Mouse (Mus musculus): ENCODE measurements around the gene Cfl1. TPM values are rescaled to one million over a fixed set of nuclear protein-coding genes. Genes with fewer than 3 reads are reported as not detected.

Gene Cfl1
- polyA plus RNA-seq, 1 experiment from 2014 or later: 3,701 TPM

- no peaks in the 10 kb centered on the region for H3K9me3 ChIP-seq (ENCODE audit: control insufficient read depth, low read length)
- peak overlapping the region; percentile 23; the same call in 1 of the 2 replicates for H3K9ac ChIP-seq (replicated peaks; ENCODE audit: low read depth, low read length)
- peaks cover 36% of the 10 kb centered on the region for H3K4me1 ChIP-seq (replicated peaks; ENCODE audit: control insufficient read depth, insufficient read depth, low read length)
- 85% methylated on average over 12 of the region's 12 CpGs for WGBS
- no peak for ATAC-seq
- H3K27ac ChIP-seq (ENCODE audit: low read length): no peak overlapping the region
- 0 out of 2 replicates have a peak, but pooled peaks cover 2% of the 10 kb centered on the region for H3K36me3 ChIP-seq (ENCODE audit: control insufficient read depth, insufficient read depth)
- peak overlapping the region; percentile 76 for H3K4me2 ChIP-seq (ENCODE audit: low read length)
- no peak overlapping the region for H3K4me3 ChIP-seq (replicated peaks; ENCODE audit: low read length)
- H3K27me3 ChIP-seq (replicated peaks; ENCODE audit: control insufficient read depth, insufficient read depth, low read length): peaks cover 5% of the 10 kb centered on the region
Observed at GRCm38 (mm10) chr19:5455037-5455436, 35.2 kb upstream of the Cfl1 start.

DNA sequence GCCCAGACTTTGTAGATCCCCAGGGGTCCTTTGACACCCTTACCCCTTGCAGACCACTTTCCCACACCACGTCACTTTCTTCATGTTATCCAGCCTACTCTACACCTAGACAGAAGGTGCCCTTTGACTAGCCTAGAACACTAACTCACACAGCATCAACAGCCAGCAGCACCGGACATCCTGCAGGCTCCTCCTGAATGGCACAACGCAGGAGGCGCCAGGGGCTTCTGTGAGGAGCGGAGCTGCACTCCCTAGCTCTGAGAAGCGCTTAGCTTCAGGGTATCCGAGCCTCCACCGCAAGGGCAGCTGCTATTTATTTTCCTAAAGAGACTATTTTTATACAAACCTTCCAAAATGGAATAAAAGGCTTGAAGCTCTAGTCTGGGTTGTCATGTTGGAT lies 34.7 kb upstream of the Cfl1 start:
- 66% methylated on average over 8 of the region's 8 CpGs for WGBS
- peak overlapping the region; percentile 81 for H3K4me3 ChIP-seq (replicated peaks; ENCODE audit: low read length)
- peak overlapping the region; percentile 23; the same call in 1 of the 2 replicates for H3K9ac ChIP-seq (replicated peaks; ENCODE audit: low read depth, low read length)
- peaks cover 38% of the 10 kb centered on the region for H3K4me1 ChIP-seq (replicated peaks; ENCODE audit: control insufficient read depth, insufficient read depth, low read length)
- H3K4me2 ChIP-seq (ENCODE audit: low read length): peak overlapping the region; percentile 76
- no peak for ATAC-seq
- H3K9me3 ChIP-seq (ENCODE audit: control insufficient read depth, low read length): no peaks in the 10 kb centered on the region
- H3K27ac ChIP-seq (ENCODE audit: low read length): no peak overlapping the region
- peaks cover 2% of the 10 kb centered on the region; the same call in 1 of the 2 replicates for H3K27me3 ChIP-seq (replicated peaks; ENCODE audit: control insufficient read depth, insufficient read depth, low read length)
- 0 out of 2 replicates have a peak, but pooled peaks cover 2% of the 10 kb centered on the region for H3K36me3 ChIP-seq (ENCODE audit: control insufficient read depth, insufficient read depth)

GRCm38 (mm10) chr19:5456241-5456921 lies 33.9 kb upstream of the Cfl1 start:
- peaks cover 2% of the 10 kb centered on the region; the same call in 1 of the 2 replicates for H3K27me3 ChIP-seq (replicated peaks; ENCODE audit: control insufficient read depth, insufficient read depth, low read length)
- H3K9me3 ChIP-seq (ENCODE audit: control insufficient read depth, low read length): no peaks in the 10 kb centered on the region
- 1% methylated on average over 26 of the region's 26 CpGs for WGBS
- H3K9ac ChIP-seq (replicated peaks; ENCODE audit: low read depth, low read length): peak overlapping the region; percentile 87
- peak overlapping the region; percentile 76 for H3K4me2 ChIP-seq (ENCODE audit: low read length)
- ATAC-seq: no peak; the same call in 1 of the 2 replicates
- H3K27ac ChIP-seq (ENCODE audit: low read length): peak overlapping the region; percentile 95
- H3K4me3 ChIP-seq (replicated peaks; ENCODE audit: low read length): peak overlapping the region; percentile 81
- H3K36me3 ChIP-seq (ENCODE audit: control insufficient read depth, insufficient read depth): 0 out of 2 replicates have a peak, but pooled peaks cover 2% of the 10 kb centered on the region
- H3K4me1 ChIP-seq (replicated peaks; ENCODE audit: control insufficient read depth, insufficient read depth, low read length): peaks cover 43% of the 10 kb centered on the region

DNA sequence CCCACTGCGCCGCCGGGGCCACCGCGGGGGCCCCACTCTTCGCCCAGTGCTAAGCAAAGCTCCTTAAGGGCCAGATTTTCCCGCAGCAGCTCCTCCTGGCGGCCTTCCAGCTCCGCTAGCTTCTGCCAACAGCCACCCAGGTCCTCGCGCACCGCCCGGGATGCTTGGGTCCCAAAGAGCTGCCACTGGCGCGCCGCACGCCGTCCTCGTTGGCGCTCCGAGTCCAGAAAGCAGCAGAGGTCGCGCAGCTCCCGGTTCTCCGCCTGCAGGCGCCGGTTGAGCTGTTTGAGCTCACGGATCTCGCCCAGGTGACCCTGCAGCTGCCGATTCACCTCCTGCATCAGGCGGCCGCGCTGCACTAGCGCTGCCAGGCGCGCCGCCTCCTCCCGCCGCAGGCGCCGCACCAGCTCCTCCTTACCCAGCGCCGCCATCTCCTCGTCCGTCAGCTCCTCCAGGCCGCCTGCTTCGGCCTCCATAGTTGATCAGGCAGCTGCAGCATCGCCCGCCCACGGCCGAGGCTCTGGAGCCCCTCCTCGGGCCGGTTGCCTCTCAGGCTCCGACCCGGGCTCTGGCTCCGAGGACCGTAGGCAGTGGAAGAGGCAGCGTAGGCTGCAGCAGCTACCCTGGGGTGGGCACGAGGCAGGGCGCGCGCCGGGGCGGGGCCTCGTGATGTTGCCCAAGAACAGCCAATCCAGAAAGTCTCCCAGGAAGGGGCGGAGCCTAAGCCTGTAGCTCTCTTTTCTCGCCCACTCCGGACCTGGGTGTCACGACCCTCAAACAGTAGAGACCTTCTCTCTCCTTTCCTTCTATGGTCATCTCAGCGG lies 33.1 kb upstream of the Cfl1 start:
- Histone ChIP-seq H3K36me3 (ENCODE audit: control insufficient read depth, insufficient read depth) (0 out of 2 replicates have a peak, but pooled peaks cover 2% of the 10 kb centered on the region), H3K27me3 (replicated peaks; ENCODE audit: control insufficient read depth, insufficient read depth, low read length) (peaks cover 2% of the 10 kb centered on the region; the same call in 1 of the 2 replicates), H3K4me1 (replicated peaks; ENCODE audit: control insufficient read depth, insufficient read depth, low read length) (peaks cover 49% of the 10 kb centered on the region), H3K27ac (ENCODE audit: low read length) (peak overlapping the region; percentile 95), H3K4me3 (replicated peaks; ENCODE audit: low read length) (peak overlapping the region; percentile 81), H3K9me3 (ENCODE audit: control insufficient read depth, low read length) (no peaks in the 10 kb centered on the region), H3K4me2 (ENCODE audit: low read length) (peak overlapping the region; percentile 76), H3K9ac (replicated peaks; ENCODE audit: low read depth, low read length) (peak overlapping the region; percentile 87)
- WGBS: under 1% methylated on average over 70 of the region's 70 CpGs
- ATAC-seq: peak; percentile 95

DNA sequence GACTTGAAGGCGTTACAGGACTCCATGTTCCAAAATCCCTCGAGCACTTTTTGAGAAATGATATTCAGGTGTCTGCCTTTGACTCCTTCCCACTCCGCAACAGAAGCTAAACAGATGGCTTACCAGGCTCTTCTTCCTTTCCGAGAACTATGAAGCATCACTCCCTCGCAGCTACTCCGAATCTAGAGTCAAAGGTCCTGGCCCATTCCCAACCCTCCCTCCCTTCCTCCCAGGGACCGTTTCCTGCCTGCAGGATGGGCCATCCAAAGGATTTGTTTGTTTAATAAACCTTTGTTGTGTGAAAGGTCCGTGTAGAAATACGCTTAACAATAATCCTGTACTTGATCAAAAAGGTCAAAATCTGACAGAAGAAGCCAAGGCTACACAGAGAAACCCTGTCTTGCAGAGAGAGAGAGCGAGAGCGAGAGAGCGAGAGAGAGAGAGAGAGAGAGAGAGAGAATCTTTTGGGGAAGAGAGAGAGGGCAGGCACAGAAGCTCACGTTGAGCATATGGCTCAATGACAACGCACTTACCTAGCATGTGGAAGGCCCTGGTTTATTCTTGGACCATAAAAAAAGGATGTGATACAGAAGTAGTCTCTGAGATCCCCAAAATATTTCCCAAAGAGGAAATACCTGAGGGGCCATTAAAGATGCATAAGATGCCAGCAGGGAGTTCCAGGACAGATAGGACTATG lies 32.4 kb upstream of the Cfl1 start, which contains the start of gene Ccdc85b:
Gene Ccdc85b, minus strand, starts transcription at position 149 of the 697 bp plus-strand sequence.
- Histone ChIP-seq H3K36me3 (ENCODE audit: control insufficient read depth, insufficient read depth) (peaks cover 4% of the 10 kb centered on the region), H3K9me3 (ENCODE audit: control insufficient read depth, low read length) (no peaks in the 10 kb centered on the region), H3K9ac (replicated peaks; ENCODE audit: low read depth, low read length) (peak within 1 kb of the TSS; percentile 87), H3K27ac (ENCODE audit: low read length) (peak within 1 kb of the TSS; percentile 95), H3K27me3 (replicated peaks; ENCODE audit: control insufficient read depth, insufficient read depth, low read length) (peaks cover 2% of the 10 kb centered on the region; the same call in 1 of the 2 replicates), H3K4me1 (replicated peaks; ENCODE audit: control insufficient read depth, insufficient read depth, low read length) (peaks cover 49% of the 10 kb centered on the region), H3K4me3 (replicated peaks; ENCODE audit: low read length) (peak within 1 kb of the TSS; percentile 81), H3K4me2 (ENCODE audit: low read length) (peak within 1 kb of the TSS; percentile 76)
- ATAC-seq: peak; percentile 12
- WGBS: 20% methylated on average over 14 of the region's 14 CpGs

DNA sequence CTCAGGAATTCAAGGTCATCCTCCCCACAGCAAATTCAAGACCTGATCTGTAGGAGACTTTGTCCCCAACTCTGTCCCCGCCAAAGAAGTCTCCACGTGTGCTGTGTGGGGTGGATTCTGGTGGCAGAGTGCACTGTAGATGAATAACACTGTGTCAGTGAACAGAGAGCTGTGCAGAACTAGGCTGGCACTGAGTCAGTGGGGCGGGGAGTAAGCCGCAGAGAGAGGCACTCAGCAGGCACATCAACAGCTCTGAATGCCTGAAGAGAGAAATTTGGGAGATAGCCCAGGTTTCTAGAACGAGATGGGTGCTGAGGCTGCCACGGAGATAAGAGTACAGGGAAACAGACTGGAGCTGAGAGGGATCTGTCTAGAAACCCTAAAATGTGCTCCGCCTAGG lies 31.2 kb upstream of the Cfl1 start:
- no peak overlapping the region for H3K4me2 ChIP-seq (ENCODE audit: low read length)
- no peak overlapping the region for H3K4me3 ChIP-seq (replicated peaks; ENCODE audit: low read length)
- 69% methylated on average over 7 of the region's 7 CpGs for WGBS
- no peak overlapping the region for H3K27ac ChIP-seq (ENCODE audit: low read length)
- H3K9me3 ChIP-seq (ENCODE audit: control insufficient read depth, low read length): no peaks in the 10 kb centered on the region
- H3K36me3 ChIP-seq (ENCODE audit: control insufficient read depth, insufficient read depth): peaks cover 4% of the 10 kb centered on the region
- no peak for ATAC-seq
- peaks cover 2% of the 10 kb centered on the region; the same call in 1 of the 2 replicates for H3K27me3 ChIP-seq (replicated peaks; ENCODE audit: control insufficient read depth, insufficient read depth, low read length)
- H3K9ac ChIP-seq (replicated peaks; ENCODE audit: low read depth, low read length): no peak overlapping the region
- H3K4me1 ChIP-seq (replicated peaks; ENCODE audit: control insufficient read depth, insufficient read depth, low read length): peaks cover 55% of the 10 kb centered on the region

DNA sequence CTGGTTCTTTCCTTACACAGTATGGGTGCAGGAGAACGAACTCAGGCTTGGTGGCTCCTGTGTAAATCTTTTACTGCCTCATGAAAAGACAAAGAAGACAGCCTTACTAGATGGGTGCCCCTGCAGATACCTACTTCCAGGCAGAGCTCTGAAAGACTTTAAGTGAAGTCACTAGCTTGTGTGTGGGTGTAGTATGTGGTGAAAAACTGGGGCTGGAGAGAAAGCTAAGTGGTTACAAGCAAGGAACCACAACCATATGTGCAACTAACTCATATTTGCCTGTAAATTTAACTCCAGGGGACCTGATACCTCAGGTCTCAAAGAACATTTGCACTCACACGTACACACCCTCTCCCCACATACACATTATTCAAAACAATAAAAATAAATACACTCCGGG lies 30.4 kb upstream of the Cfl1 start:
- peaks cover 57% of the 10 kb centered on the region for H3K4me1 ChIP-seq (replicated peaks; ENCODE audit: control insufficient read depth, insufficient read depth, low read length)
- H3K9me3 ChIP-seq (ENCODE audit: control insufficient read depth, low read length): no peaks in the 10 kb centered on the region
- H3K9ac ChIP-seq (replicated peaks; ENCODE audit: low read depth, low read length): peak overlapping the region; percentile 87
- H3K36me3 ChIP-seq (ENCODE audit: control insufficient read depth, insufficient read depth): peaks cover 2% of the 10 kb centered on the region
- peak overlapping the region; percentile 95 for H3K4me3 ChIP-seq (replicated peaks; ENCODE audit: low read length)
- peak overlapping the region; percentile 97 for H3K4me2 ChIP-seq (ENCODE audit: low read length)
- WGBS: 18% methylated on average over 3 of the region's 3 CpGs
- H3K27me3 ChIP-seq (replicated peaks; ENCODE audit: control insufficient read depth, insufficient read depth, low read length): peaks cover 2% of the 10 kb centered on the region; the same call in 1 of the 2 replicates
- ATAC-seq: no peak
- H3K27ac ChIP-seq (ENCODE audit: low read length): peak overlapping the region; percentile 61

DNA sequence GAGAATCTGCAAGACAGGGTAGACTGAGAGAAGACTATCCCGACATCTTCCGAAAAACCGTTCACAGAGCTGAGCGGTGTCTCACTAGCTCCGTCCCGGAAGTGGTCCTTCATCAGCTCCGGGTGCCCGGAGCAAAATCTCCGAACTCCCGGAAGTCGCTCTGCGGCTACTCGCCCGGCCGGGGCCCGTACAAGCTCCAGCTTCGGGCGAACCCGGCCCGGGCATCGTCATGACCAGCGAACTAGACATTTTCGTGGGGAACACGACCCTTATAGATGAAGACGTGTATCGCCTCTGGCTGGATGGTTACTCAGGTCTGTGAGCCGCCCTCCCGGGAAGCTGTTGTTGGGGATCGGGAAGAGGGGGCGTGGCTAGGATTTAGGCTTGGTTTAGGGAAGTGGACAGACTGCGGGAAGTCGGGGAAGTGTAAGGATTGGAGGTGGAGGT lies 29.8 kb upstream of the Cfl1 start, which contains the start of gene Fibp:
Gene Fibp, plus strand, starts transcription at position 151 of the 447 bp plus-strand sequence.
- peaks cover 2% of the 10 kb centered on the region for H3K36me3 ChIP-seq (ENCODE audit: control insufficient read depth, insufficient read depth)
- H3K9ac ChIP-seq (replicated peaks; ENCODE audit: low read depth, low read length): peak within 1 kb of the TSS; percentile 87
- H3K27ac ChIP-seq (ENCODE audit: low read length): peak within 1 kb of the TSS; percentile 80
- under 1% methylated on average over 32 of the region's 32 CpGs for WGBS
- peaks cover 2% of the 10 kb centered on the region; the same call in 1 of the 2 replicates for H3K27me3 ChIP-seq (replicated peaks; ENCODE audit: control insufficient read depth, insufficient read depth, low read length)
- peak; percentile 54 for ATAC-seq
- peaks cover 51% of the 10 kb centered on the region for H3K4me1 ChIP-seq (replicated peaks; ENCODE audit: control insufficient read depth, insufficient read depth, low read length)
- H3K9me3 ChIP-seq (ENCODE audit: control insufficient read depth, low read length): no peaks in the 10 kb centered on the region
- peak within 1 kb of the TSS; percentile 97 for H3K4me2 ChIP-seq (ENCODE audit: low read length)
- peak within 1 kb of the TSS; percentile 95 for H3K4me3 ChIP-seq (replicated peaks; ENCODE audit: low read length)

Data from forebrain, embryonic 16.5 days (tissue).